Mouse (Mus musculus): ENCODE results near the gene Pptc7. TPM values are rescaled to one million over a fixed set of nuclear protein-coding genes. Genes with fewer than 3 reads are reported as not detected.

Gene Pptc7
- polyA plus RNA-seq, 1 experiment, result 24.3 TPM

GRCm38 (mm10) chr5:122283828-122284182, 360 bp upstream of the Pptc7 start:
- H3K4me1 ChIP-seq (ENCODE audit: control insufficient read depth, insufficient read depth, insufficient read length, low read length), result peaks cover 26% of the 10 kb centered on the region
- H3K27ac ChIP-seq (replicated peaks; ENCODE audit: low read depth, low read length), result peak overlapping the region; percentile 26; the same call in 1 of the 2 replicates
- H3K4me3 ChIP-seq (ENCODE audit: insufficient read depth, low read depth, low read length), result no peak overlapping the region

GRCm38 (mm10) chr5:122285029-122285766, 1.0 kb downstream of the Pptc7 start:
- H3K27ac ChIP-seq (replicated peaks; ENCODE audit: low read depth, low read length), result peak overlapping the region; percentile 85
- peaks cover 26% of the 10 kb centered on the region for H3K4me1 ChIP-seq (ENCODE audit: control insufficient read depth, insufficient read depth, insufficient read length, low read length)
- H3K4me3 ChIP-seq (ENCODE audit: insufficient read depth, low read depth, low read length), result peak overlapping the region; percentile 72

- H3K4me1 ChIP-seq (ENCODE audit: control insufficient read depth, insufficient read depth, insufficient read length, low read length), result peaks cover 24% of the 10 kb centered on the region
- peak overlapping the region; percentile 85 for H3K27ac ChIP-seq (replicated peaks; ENCODE audit: low read depth, low read length)
- peak overlapping the region; percentile 72 for H3K4me3 ChIP-seq (ENCODE audit: insufficient read depth, low read depth, low read length)
Observed at GRCm38 (mm10) chr5:122285767-122286150, 1.6 kb downstream of the Pptc7 start.

- Histone ChIP-seq H3K4me1 (ENCODE audit: control insufficient read depth, insufficient read depth, insufficient read length, low read length) (peaks cover 21% of the 10 kb centered on the region), H3K4me3 (ENCODE audit: insufficient read depth, low read depth, low read length) (peak overlapping the region; percentile 72), H3K27ac (replicated peaks; ENCODE audit: low read depth, low read length) (peak overlapping the region; percentile 85)
Observed at GRCm38 (mm10) chr5:122286191-122286590, 2.0 kb downstream of the Pptc7 start.

- Histone ChIP-seq H3K27ac (replicated peaks; ENCODE audit: low read depth, low read length) (no peak overlapping the region), H3K4me1 (ENCODE audit: control insufficient read depth, insufficient read depth, insufficient read length, low read length) (peaks cover 23% of the 10 kb centered on the region), H3K4me3 (ENCODE audit: insufficient read depth, low read depth, low read length) (peak overlapping the region; percentile 25; the same call in 1 of the 2 replicates)
Observed at GRCm38 (mm10) chr5:122287026-122287425, 2.9 kb downstream of the Pptc7 start.

- no peak overlapping the region for H3K27ac ChIP-seq (replicated peaks; ENCODE audit: low read depth, low read length)
- H3K4me3 ChIP-seq (ENCODE audit: insufficient read depth, low read depth, low read length), result no peak overlapping the region
- H3K4me1 ChIP-seq (ENCODE audit: control insufficient read depth, insufficient read depth, insufficient read length, low read length), result peaks cover 31% of the 10 kb centered on the region
Observed at GRCm38 (mm10) chr5:122288147-122288811, 4.1 kb downstream of the Pptc7 start.

GRCm38 (mm10) chr5:122291149-122291548, 7.0 kb downstream of the Pptc7 start:
- Histone ChIP-seq H3K4me1 (ENCODE audit: control insufficient read depth, insufficient read depth, insufficient read length, low read length) (peaks cover 27% of the 10 kb centered on the region), H3K4me3 (ENCODE audit: insufficient read depth, low read depth, low read length) (no peak overlapping the region), H3K27ac (replicated peaks; ENCODE audit: low read depth, low read length) (peak overlapping the region; percentile 50)

- H3K4me1 ChIP-seq (ENCODE audit: control insufficient read depth, insufficient read depth, insufficient read length, low read length), result peaks cover 26% of the 10 kb centered on the region
- no peak overlapping the region; the same call in 1 of the 2 replicates for H3K27ac ChIP-seq (replicated peaks; ENCODE audit: low read depth, low read length)
- H3K4me3 ChIP-seq (ENCODE audit: insufficient read depth, low read depth, low read length), result no peak overlapping the region
Observed at GRCm38 (mm10) chr5:122291553-122292339, 7.6 kb downstream of the Pptc7 start.

GRCm38 (mm10) chr5:122293131-122293530, 9.0 kb downstream of the Pptc7 start:
- Histone ChIP-seq H3K27ac (replicated peaks; ENCODE audit: low read depth, low read length) (no peak overlapping the region), H3K4me3 (ENCODE audit: insufficient read depth, low read depth, low read length) (no peak overlapping the region), H3K4me1 (ENCODE audit: control insufficient read depth, insufficient read depth, insufficient read length, low read length) (peaks cover 18% of the 10 kb centered on the region)

- Histone ChIP-seq H3K4me1 (ENCODE audit: control insufficient read depth, insufficient read depth, insufficient read length, low read length) (peaks cover 15% of the 10 kb centered on the region), H3K4me3 (ENCODE audit: insufficient read depth, low read depth, low read length) (no peak overlapping the region), H3K27ac (replicated peaks; ENCODE audit: low read depth, low read length) (no peak overlapping the region)
Observed at GRCm38 (mm10) chr5:122294219-122294735, 10.1 kb downstream of the Pptc7 start.

- Histone ChIP-seq H3K4me1 (ENCODE audit: control insufficient read depth, insufficient read depth, insufficient read length, low read length) (peaks cover 19% of the 10 kb centered on the region), H3K27ac (replicated peaks; ENCODE audit: low read depth, low read length) (no peak overlapping the region), H3K4me3 (ENCODE audit: insufficient read depth, low read depth, low read length) (no peak overlapping the region)
Observed at GRCm38 (mm10) chr5:122295113-122295935, 11.2 kb downstream of the Pptc7 start.

GRCm38 (mm10) chr5:122300071-122300518, 15.9 kb downstream of the Pptc7 start:
- Histone ChIP-seq H3K27ac (replicated peaks; ENCODE audit: low read depth, low read length) (no peak overlapping the region), H3K4me3 (ENCODE audit: insufficient read depth, low read depth, low read length) (no peak overlapping the region), H3K4me1 (ENCODE audit: control insufficient read depth, insufficient read depth, insufficient read length, low read length) (peaks cover 34% of the 10 kb centered on the region)

GRCm38 (mm10) chr5:122302810-122303745, 18.9 kb downstream of the Pptc7 start:
- Histone ChIP-seq H3K4me1 (ENCODE audit: control insufficient read depth, insufficient read depth, insufficient read length, low read length) (peaks cover 40% of the 10 kb centered on the region), H3K4me3 (ENCODE audit: insufficient read depth, low read depth, low read length) (no peak overlapping the region), H3K27ac (replicated peaks; ENCODE audit: low read depth, low read length) (no peak overlapping the region)

Data from brown adipose tissue, adult 24 weeks (tissue).